Mouse (Mus musculus): ENCODE measurements at regions not wholly inside any gene's neighbourhood (a gene's known extent, or its start where the extent isn't known, plus 50 kb on each side); places are given as distances from the start of the nearest gene placed in this dataset.

GRCm38 (mm10) chr2:51460896-51461295, 166.4 kb upstream of the Tas2r134 start:
- TF ChIP-seq CTCF (IDR thresholded peaks at IDR 0.05; ENCODE audit: borderline replicate concordance, insufficient read depth, low read length) = no peak
- TF ChIP-seq POLR2A (IDR thresholded peaks at IDR 0.05; ENCODE audit: low read depth, low read length) = no peak

Measured in embryonic fibroblast, embryonic 13.5 days (primary cell).